Mouse (Mus musculus) brain, embryonic 14.5 days (tissue): Measurements from ENCODE around the gene Lrrc74a.

ENCODE experiments used
- CTCF ChIP-seq: fragments of 200-500 bp; IDR thresholded peaks from 2 replicates; pipeline ENCODE4 v1.5.1; 2012; ENCODE audit warnings: inconsistent platforms, mild to moderate bottlenecking, moderate library complexity, borderline replicate concordance; ENCODE audit not compliant: insufficient read depth, insufficient read length; ENCODE audit errors: extremely low read depth
- POLR2A ChIP-seq: fragments of 200-500 bp; IDR thresholded peaks from 2 replicates; pipeline ENCODE4 v1.6.1; 2012; ENCODE audit warnings: mild to moderate bottlenecking, inconsistent platforms, borderline replicate concordance; ENCODE audit not compliant: poor library complexity, insufficient read depth, insufficient read length, severe bottlenecking; ENCODE audit errors: extremely low read depth

GRCm38 (mm10) chr12:86786149-86787019, 52.2 kb downstream of the Lrrc74a start:
- TF ChIP-seq CTCF (no peak), POLR2A (no peak)
